Mouse (Mus musculus) bone marrow macrophage, adult 2 months (primary cell): ENCODE data around the gene Rps6ka5.

ENCODE experiments used
- CTCF ChIP-seq: IDR thresholded peaks from 2 replicates; pipeline ENCODE4 v1.5.1; 2012; ENCODE audit warnings: low read depth, mild to moderate bottlenecking, low read length, moderate library complexity
- POLR2A ChIP-seq: IDR thresholded peaks from 2 replicates; pipeline ENCODE4 v1.6.1; 2012; ENCODE audit warnings: mild to moderate bottlenecking, low read depth, low read length, borderline replicate concordance

- TF ChIP-seq POLR2A = no peak
- TF ChIP-seq CTCF = no peak
Observed at GRCm38 (mm10) chr12:100605596-100605995, 121.2 kb downstream of the Rps6ka5 start.
